Mouse (Mus musculus): ENCODE data around the gene Ccer2. TPM values are rescaled to one million over a fixed set of nuclear protein-coding genes. Genes with fewer than 3 reads are reported as not detected.

Ccer2 gene
- total RNA-seq, 2 experiments from 2014 or later = not detected

DNA sequence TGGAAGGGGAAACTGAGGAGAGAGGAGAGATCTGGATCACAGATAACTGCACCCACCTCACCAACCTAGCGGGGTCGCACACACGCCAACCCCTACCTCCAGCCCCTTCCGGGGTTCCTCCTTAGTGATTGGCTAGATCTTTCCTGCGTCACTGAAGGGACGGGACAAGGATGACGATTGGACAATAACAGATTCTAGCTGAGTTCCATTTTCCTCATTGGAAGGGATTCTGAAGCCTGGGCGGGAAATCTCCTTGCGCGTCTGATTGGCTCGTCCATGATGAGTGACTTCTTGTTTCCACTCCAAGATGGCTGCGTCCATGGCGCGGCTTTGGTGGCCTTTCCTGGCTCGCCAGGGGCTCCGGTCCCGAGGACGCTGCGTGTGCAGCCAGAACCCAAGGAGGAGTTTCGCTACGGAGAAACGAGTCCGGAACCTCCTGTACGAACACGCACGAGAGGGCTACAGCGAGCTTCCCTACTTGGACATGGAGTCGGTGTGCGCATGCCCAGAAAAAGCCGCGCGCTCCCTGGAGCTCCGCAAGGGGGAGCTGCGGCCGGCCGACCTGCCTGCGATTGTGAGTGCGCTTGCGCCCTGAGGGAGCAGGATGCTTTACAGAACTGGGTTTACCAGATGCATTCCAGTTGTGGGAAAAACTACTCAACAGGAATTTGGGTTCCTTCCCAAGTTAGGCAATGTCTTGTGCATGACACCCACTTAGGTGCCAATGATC is 14.1 kb upstream of the Ccer2 start, which contains the start of the genes Mrps12 and Sars2:
Mrps12 (minus strand) TSS at position 112 of the 730 bp plus-strand sequence.
Sars2 (plus strand) TSS at position 284 of the 730 bp plus-strand sequence.
- peak; percentile 93 to 95 for DNase-seq (ENCODE audit: low spot score in 2 of 2)

DNA sequence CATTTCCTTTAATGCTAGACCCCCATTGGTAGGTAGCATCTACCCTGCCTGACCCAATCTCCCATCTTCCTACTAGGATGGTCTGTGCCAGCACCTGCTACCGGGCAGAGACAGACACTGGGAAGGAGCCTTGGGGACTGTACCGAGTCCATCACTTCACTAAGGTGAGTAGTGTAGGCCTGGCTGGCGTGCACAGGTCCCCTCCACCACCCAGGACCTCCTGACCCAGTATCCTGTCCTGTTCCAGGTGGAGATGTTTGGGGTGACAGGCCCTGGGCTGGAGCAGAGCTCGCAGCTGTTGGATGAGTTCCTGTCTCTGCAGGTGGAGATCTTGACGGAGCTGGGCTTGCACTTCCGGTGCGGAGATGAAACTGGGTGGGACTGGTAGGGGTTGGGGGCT is 6.0 kb upstream of the Ccer2 start:
- no peak for DNase-seq (ENCODE audit: low spot score in 2 of 2)

DNA sequence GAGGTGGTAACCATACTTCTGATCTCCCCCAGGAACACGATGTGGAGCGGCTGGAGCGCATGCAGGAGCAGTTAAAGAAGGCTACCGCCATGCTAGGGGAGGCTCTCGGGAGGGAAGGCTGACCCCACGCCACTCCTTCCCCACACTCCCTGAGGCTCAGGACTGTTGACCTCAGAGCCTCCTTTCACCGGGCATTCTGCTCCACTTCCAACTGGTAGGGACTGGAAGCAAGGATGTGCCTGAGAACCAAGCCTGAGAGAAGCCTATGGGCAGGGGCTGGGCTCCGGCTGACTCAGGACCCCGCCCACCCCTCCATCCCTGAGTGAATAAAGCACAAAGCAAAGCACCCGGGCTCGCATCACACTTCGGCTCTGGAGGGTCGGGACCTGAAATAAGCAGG is 2.6 kb downstream of the Ccer2 start:
- DNase-seq (ENCODE audit: low spot score in 2 of 2) = no peak

DNA sequence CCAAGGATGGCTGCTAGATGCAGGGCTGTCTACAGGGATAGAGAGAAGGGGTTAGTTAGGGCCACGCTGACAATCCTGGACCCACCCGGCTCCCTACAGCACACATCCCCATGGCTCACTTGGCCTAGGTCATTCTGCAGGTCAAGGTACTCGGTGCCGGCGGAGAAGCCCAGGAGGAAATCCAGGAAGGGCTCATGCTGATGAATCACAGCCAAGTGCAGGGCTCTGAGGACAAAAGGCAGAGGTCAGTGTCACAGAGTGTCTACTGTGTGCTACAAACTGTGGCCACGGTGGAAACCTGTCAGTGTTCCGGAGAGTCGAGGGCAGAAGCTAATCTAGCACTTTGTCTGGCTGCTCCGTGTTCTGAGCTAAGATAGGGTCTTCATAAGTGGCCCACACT is 5.9 kb downstream of the Ccer2 start:
- no peak for DNase-seq (ENCODE audit: low spot score in 2 of 2)

DNA sequence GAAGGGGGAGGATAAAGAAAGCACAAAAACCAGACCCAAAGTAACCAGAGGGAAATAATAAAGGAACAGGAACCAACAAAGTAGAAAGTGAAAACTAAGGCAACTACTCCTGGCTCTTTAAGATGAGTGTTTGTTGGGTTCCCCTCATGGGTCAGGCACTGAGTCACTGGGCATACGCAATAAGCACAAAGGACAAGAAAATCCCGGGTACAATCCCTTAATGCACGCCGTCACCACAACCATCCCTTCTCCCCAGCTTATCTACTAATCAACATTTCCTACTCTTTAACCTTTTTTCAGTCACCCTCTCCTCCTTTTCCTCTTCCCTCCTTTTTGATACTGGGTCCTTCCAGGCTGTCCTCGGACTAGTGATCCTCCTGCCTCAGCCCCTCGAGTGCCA is 9.2 kb downstream of the Ccer2 start:
- no peak for DNase-seq (ENCODE audit: low spot score in 2 of 2)

DNA sequence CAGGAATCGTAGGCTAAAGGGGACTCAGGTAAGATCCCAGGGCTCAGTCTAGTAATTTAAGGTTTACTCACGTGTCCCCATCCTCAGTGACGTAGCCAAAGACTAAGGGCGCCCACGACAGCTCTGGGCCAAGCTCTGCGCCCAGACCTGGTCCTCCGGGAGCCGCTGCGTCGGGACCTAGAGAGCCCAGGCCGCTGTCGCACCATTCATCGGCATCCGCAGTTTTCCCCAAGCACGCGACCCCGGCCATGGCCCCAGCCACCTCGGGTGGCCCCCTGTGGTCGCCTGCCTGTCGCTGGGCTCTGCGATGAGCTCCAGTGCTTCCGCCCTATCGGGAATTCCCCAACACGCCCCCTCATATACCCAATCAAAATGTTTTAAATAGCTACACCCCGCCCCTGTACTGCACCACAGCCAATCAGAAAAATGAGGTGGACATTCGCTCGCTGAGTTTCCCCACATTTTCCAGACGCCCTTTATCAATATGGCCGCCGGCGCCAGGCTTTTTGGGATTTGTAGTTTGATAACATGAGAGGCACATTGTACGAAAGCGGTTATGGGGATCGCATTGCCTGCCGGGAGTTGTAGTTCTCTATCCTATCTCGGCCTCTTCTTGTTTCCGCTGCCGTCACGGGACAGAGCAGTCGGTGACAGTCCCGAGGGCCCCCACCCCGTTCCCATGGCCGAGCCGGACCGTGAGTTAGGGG is 10.4 kb downstream of the Ccer2 start, which contains the start of gene Sirt2:
Sirt2 (plus strand) TSS at position 563 of the 707 bp plus-strand sequence.
- DNase-seq (ENCODE audit: low spot score in 2 of 2) = peak; percentile 82 to 84

DNA sequence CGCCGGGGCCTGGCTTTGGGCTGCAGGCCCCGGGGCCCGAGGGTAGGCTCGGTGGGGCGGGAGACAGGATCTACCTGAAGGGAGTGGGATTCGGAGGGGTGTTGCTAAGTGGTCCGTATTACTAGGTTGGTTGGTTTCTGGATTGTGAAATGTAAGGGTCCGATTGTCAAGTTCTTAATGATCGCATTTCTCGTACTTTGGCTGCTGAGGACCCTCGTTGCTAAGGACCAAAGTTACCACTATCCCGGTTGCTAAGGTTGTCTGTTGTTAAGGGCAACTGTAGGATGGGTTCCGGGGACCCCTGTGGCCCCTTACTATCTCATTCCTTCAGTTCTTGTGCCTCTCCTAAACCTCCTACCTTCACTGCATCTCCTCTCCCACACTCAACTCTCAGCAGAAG is 10.9 kb downstream of the Ccer2 start:
- DNase-seq (ENCODE audit: low spot score in 2 of 2) = no peak

DNA sequence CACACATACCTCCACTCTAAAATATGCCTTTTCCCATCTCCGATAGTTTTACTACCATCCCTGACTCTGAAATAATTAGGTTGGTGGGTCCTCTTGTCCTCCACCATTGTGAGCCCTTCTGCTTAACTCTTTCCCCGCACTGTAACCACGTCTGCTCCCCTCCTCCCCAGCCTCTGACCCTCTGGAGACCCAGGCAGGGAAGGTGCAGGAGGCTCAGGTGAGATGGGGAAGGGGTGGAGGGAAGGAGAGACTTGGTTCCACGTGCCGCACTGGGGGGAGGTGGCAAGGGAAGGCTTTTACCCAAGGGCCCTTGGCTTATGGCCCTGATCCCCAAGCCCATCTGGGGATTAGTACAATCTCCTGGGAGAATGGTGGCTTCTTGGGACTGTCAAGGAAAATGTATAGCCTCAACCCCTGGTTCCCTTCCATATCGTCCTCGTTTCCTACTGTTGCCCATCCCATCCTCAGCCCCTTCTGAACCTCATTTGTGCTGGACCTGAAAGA is 11.5 kb downstream of the Ccer2 start, which contains the start of gene Nfkbib:
Nfkbib (minus strand) TSS at position 51 of the 504 bp plus-strand sequence.
- DNase-seq (ENCODE audit: low spot score in 2 of 2) = no peak

DNA sequence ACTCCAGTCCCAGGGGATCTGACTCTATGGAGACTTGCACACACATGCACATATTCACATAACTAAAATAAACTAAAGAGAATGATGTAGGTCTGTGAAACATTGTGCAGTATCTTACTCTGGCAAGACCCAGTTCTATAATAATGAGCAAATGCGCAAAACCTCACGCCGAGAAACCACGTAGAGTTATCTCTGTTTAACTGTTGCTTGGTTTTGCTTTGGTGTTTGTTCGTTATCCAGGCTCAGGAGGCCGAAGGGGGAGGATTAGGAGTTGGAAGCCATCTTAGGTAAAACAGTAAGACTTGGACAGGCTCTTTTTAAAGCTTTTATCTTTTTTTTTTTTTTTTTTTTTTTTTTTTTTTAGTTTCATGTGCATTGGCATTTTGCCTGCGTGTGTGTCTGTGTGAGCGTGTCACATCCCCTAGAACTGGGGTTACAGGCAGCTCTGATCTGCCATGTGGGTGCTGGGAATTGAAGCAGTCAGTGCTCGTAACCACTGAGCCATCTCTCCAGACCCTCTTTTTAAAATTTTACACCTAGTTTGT is 13.5 kb downstream of the Ccer2 start:
- no peak for DNase-seq (ENCODE audit: low spot score in 2 of 2)

DNA sequence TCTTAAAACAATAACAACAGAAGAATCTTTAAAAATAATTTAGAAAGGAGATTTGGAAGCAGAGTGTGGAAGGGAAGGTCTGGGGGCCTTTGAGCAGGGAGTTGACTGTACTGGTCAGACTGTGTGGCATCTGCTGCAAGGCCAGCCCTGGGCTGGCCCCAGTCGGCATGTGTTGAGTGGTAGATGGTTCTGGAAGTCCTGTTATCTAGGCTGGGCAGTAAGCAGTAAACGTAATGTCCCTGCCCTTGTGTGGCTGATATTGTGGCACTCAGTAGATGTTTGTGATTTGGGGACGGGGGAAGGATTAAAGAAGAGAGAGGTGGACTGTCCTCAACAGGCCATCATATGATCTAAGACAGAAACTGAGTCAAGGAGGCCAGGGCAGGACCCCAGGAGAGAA is 14.3 kb downstream of the Ccer2 start:
- no peak for DNase-seq (ENCODE audit: low spot score in 2 of 2)

GRCm38 (mm10) chr7:28771867-28772266 is 15.9 kb downstream of the Ccer2 start:
- no peak for DNase-seq (ENCODE audit: low spot score in 2 of 2)

DNA sequence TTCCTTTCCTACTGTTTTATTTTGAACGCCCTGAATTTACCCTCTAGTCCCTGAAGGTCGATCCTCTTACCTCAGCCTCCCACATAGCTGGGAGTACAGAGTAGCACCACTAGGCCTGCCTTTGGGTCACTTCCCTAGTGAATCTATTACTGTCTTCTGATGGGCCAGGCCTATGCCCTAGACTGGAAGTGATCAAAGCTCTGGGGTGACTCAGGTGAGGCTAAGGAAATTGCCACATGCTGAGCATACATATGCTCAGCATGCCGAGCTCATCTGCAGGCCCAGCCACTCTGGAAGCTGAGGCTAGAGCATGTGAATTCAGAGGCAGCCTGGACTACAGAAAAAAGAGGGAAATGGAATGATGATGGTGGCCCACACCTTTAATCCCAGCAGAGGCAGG is 17.2 kb downstream of the Ccer2 start:
- no peak for DNase-seq (ENCODE audit: low spot score in 2 of 2)

DNA sequence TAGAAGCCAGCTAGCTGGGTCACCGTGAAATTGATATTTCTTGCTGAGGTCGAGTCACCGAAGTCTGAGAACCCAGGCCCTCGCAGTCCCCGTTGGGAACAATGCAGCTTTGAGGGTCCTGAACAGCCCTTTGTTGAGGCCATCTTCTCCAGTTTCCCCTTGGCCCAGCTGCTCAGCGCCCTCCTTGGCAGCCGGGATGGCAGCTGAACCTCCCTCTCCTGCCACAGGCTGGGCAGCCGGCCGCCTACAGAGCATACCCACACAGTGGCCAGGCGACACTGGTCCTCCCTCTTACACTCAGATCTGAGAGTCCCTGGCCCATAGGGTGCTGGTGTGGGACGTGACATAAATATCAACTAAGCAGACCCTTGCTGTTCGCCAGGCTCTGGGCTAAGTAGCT is 18.2 kb downstream of the Ccer2 start:
- no peak for DNase-seq (ENCODE audit: low spot score in 2 of 2)

DNA sequence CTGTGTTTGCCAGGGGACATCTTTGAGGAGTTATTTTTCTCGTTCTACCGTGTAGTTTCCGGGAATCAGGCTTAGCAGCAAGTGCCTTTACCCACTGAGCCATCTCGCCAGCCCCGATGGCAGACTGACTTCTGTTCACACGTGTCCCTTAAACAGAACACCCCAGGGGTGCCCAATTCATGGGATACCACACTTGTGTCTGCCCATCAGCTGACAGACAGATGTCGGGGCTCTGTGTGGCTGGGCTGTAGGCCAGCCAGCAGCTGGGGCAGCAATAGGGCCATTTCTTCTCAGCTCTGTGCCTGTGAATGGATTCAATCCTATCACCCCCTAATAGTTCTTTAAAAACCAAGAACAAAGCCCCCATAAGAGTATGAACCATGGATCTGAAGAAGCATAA is 19.2 kb downstream of the Ccer2 start:
- DNase-seq (ENCODE audit: low spot score in 2 of 2) = no peak

GRCm38 (mm10) chr7:28778825-28779224 is 22.9 kb downstream of the Ccer2 start:
- no peak for DNase-seq (ENCODE audit: low spot score in 2 of 2)

DNA sequence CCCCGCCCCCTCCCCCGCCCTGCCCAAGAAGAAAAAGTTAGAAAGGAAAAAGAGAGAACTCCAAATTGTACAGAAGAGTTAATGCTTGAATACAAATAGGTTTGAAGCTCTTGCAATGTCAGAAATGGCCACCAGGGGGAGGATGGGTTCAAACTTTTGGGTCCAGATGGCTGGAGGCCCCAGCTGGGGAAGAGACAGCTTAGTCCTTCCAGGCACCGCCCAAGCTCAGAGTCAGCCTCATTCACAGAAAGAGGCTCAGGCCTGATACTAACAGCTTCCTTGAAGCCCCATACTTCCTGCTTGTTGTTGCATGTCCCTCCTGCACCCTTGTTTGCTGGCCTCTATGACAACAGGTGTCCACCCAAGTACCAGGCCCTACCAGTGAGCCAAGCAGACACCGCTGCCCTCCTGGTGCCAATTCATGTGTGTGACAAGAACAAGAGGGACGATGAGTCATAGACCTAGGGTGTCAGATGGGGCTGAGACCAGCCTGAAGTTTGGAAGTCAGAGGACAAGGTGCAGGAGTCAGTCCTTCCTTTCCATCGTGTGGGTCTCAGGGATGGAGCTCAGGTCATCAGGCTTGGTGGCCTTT is 24.2 kb downstream of the Ccer2 start:
- DNase-seq (ENCODE audit: low spot score in 2 of 2) = peak; percentile 83 to 89

- no peak for DNase-seq (ENCODE audit: low spot score in 2 of 2)
Measured at GRCm38 (mm10) chr7:28780857-28781256, 24.9 kb downstream of the Ccer2 start.

DNA sequence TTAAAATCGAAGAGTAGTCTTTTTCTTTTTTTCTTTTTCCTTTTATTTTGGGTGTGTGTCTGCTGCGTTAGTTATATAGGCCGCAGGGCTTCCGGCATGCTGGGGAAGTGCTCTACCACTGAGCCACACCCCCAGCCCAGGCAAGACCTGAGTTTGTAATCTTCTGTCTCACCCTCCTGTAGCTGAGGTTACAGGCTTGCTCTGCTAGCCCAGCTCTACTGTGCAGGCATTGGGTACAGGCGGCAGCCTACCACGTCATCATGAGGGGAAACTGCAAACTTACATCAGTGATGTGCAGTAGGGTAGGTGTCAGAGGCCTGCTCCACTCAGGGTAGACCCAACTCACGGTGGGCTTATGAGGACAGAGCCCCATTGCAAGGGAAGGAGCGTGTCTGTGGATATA is 25.3 kb downstream of the Ccer2 start:
- DNase-seq (ENCODE audit: low spot score in 2 of 2) = no peak

DNA sequence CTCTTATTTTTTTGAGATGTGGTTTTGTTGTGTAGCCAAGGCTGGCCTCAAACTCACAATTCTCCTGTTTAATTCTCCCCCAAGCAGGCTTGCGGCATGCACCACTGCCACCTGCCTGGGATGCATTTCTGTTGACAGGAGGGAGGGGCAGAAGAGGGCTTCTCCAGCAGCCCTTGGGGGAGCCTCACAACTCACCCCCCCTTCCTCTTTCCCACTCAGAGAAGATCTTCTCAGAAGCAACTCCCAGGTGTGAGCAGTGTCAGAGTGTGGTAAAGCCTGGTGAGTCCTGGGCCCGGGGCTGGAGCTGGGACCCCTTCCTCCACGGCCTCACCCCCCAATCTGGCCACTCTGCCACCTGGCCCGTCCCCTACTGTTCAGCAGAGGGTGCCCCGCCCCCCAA is 29.2 kb downstream of the Ccer2 start:
- DNase-seq (ENCODE audit: low spot score in 2 of 2) = no peak

DNA sequence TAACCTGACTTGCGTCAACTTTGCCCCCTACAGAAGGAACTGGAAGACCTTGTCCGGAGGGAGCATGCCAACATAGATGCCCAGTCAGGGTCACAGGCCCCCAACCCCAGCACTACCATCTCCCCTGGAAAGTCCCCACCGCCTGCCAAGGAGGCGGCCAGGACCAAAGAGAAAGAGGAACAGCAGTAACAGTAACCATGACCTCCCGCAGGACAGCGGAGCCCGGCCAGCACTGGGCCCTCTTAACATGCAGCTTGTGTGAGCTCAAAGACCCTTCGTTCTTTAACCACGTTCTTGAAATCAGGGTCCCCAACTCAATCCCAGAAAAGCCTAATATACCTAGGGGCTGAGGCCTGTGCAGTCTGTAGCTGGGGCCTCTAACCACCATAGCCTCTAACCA is 31.9 kb downstream of the Ccer2 start:
- DNase-seq (ENCODE audit: low spot score in 2 of 2) = no peak
